Mouse (Mus musculus): ENCODE results near the gene 1500011B03Rik. TPM values are rescaled to one million over a fixed set of nuclear protein-coding genes. Genes with fewer than 3 reads are reported as not detected.

1500011B03Rik gene
- polyA plus RNA-seq, 1 experiment, result 11.0 TPM

- no peak for TF ChIP-seq CTCF (IDR thresholded peaks at IDR 0.05; ENCODE audit: extremely low read depth, insufficient read length, insufficient replicate concordance, low read depth, low read length)
- TF ChIP-seq POLR2A (IDR thresholded peaks at IDR 0.05; ENCODE audit: low read depth, low read length), result no peak
- H3K27me3 ChIP-seq (ENCODE audit: control insufficient read depth, insufficient read depth, low read length), result no peaks in the 10 kb centered on the region
- peaks cover 50% of the 10 kb centered on the region for H3K36me3 ChIP-seq (ENCODE audit: control insufficient read depth, insufficient read depth, low read length)
- H3K4me1 ChIP-seq (ENCODE audit: control insufficient read depth, insufficient read depth, insufficient read length, low read length), result no peaks in the 10 kb centered on the region
- H3K27ac ChIP-seq (ENCODE audit: insufficient read depth, low read depth, low read length), result no peak overlapping the region
- no peak overlapping the region for H3K4me3 ChIP-seq (ENCODE audit: low read depth, low read length)
- 89% methylated on average over 18 of the region's 18 CpGs for WGBS
Observed at GRCm38 (mm10) chr5:114764812-114765735, 58.2 kb downstream of the 1500011B03Rik start.

- no peak overlapping the region for H3K27ac ChIP-seq (ENCODE audit: insufficient read depth, low read depth, low read length)
- no peaks in the 10 kb centered on the region for H3K27me3 ChIP-seq (ENCODE audit: control insufficient read depth, insufficient read depth, low read length)
- H3K4me3 ChIP-seq (ENCODE audit: low read depth, low read length), result no peak overlapping the region
- peaks cover 63% of the 10 kb centered on the region for H3K36me3 ChIP-seq (ENCODE audit: control insufficient read depth, insufficient read depth, low read length)
- WGBS, result 82% methylated on average over 8 of the region's 8 CpGs
- TF ChIP-seq CTCF (IDR thresholded peaks at IDR 0.05; ENCODE audit: extremely low read depth, insufficient read length, insufficient replicate concordance, low read depth, low read length), result no peak
- no peak for TF ChIP-seq POLR2A (IDR thresholded peaks at IDR 0.05; ENCODE audit: low read depth, low read length)
- H3K4me1 ChIP-seq (ENCODE audit: control insufficient read depth, insufficient read depth, insufficient read length, low read length), result no peaks in the 10 kb centered on the region; the same call in 1 of the 2 replicates
Observed at GRCm38 (mm10) chr5:114761980-114762379, 61.3 kb downstream of the 1500011B03Rik start.

- Histone ChIP-seq H3K36me3 (ENCODE audit: control insufficient read depth, insufficient read depth, low read length) (peaks cover 56% of the 10 kb centered on the region), H3K27ac (ENCODE audit: insufficient read depth, low read depth, low read length) (no peak overlapping the region), H3K27me3 (ENCODE audit: control insufficient read depth, insufficient read depth, low read length) (no peaks in the 10 kb centered on the region), H3K4me1 (ENCODE audit: control insufficient read depth, insufficient read depth, insufficient read length, low read length) (no peaks in the 10 kb centered on the region; the same call in 1 of the 2 replicates), H3K4me3 (ENCODE audit: low read depth, low read length) (no peak overlapping the region)
- TF ChIP-seq POLR2A (IDR thresholded peaks at IDR 0.05; ENCODE audit: low read depth, low read length) (no peak), CTCF (IDR thresholded peaks at IDR 0.05; ENCODE audit: extremely low read depth, insufficient read length, insufficient replicate concordance, low read depth, low read length) (no peak)
- 92% methylated on average over 5 of the region's 5 CpGs for WGBS
Observed at GRCm38 (mm10) chr5:114759536-114760090, 63.7 kb downstream of the 1500011B03Rik start.

Other genes starting within 250 kb of the 1500011B03Rik start
- 2.4 and 2.9 TPM in 2 replicates for gene Trpv4, start 165.0 kb downstream of the 1500011B03Rik start, polyA plus RNA-seq (2012; rRNA removed)
- 119 and 327 TPM in 2 replicates for gene Gltp, start 132.5 kb downstream of the 1500011B03Rik start, polyA plus RNA-seq (2012; rRNA removed)
- gene Tchp, start 115.7 kb downstream of the 1500011B03Rik start, polyA plus RNA-seq (2012; rRNA removed), result 2.8 and 4.4 TPM in 2 replicates
- 53.0 and 110 TPM in 2 replicates for gene Ankrd13a, start 48.8 kb downstream of the 1500011B03Rik start, polyA plus RNA-seq (2012; rRNA removed)
- gene Git2, start 48.0 kb downstream of the 1500011B03Rik start, polyA plus RNA-seq (2012; rRNA removed), result 16.4 and 25.1 TPM in 2 replicates
- gene 4930519G04Rik, start 30.2 kb upstream of the 1500011B03Rik start, polyA plus RNA-seq (2012; rRNA removed), result not detected in 2 replicates
- 0.05 TPM in 1 of 2 replicates, not detected in the other for gene Gm9936, start 35.2 kb upstream of the 1500011B03Rik start, polyA plus RNA-seq (2012; rRNA removed)
- gene Oasl2, start 73.5 kb upstream of the 1500011B03Rik start, polyA plus RNA-seq (2012; rRNA removed), result 7.2 and 53.4 TPM in 2 replicates
- 88.2 and 139 TPM in 2 replicates for gene Oasl1, start 99.8 kb upstream of the 1500011B03Rik start, polyA plus RNA-seq (2012; rRNA removed)
- 8.5 and 13.6 TPM in 2 replicates for gene 2210016L21Rik, start 118.7 kb upstream of the 1500011B03Rik start, polyA plus RNA-seq (2012; rRNA removed)
- 24.1 and 46.9 TPM in 2 replicates for gene Hnf1a, start 147.6 kb upstream of the 1500011B03Rik start, polyA plus RNA-seq (2012; rRNA removed)
- 36.9 and 101 TPM in 2 replicates for gene Sppl3, start 187.7 kb upstream of the 1500011B03Rik start, polyA plus RNA-seq (2012; rRNA removed)